Mouse (Mus musculus): ENCODE data around the gene Sub1.

DNA sequence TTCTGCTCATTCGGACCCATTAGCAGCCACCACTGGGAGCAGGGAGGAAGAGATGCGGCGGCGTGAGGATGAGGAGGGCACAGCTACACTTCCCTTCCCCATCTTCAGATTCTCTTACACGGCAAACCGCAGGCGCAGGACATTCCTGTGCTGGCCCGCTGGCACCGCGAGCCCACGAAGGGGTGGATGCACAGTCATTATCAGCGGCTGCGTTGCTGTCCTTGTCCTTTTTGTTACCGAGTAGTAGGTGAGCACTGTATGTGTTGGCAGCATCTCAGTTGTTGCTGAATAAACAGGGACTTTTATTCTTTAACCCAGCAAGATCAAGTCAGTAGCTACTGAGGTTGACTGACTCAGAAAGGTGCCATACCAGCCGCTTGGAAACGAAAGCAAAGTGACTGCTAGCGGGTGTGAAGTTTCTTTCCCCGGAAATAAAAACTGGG lies 13.8 kb upstream of the Sub1 start:
- TF ChIP-seq EP300 (IDR thresholded peaks at IDR 0.05; ENCODE audit: low read depth) = no peak
- TF ChIP-seq CTCF (IDR thresholded peaks at IDR 0.05; ENCODE audit: low read depth) = no peak
